Mouse (Mus musculus): Measurements from ENCODE around the gene Rdh16f1. TPM values are rescaled to one million over a fixed set of nuclear protein-coding genes. Genes with fewer than 3 reads are reported as not detected.

Rdh16f1 gene
- total and polyA plus RNA-seq, 3 experiments, result not detected

- no peak for DNase-seq (ENCODE audit: extremely low read depth)
- dilution Hi-C loops (cut with MboI; ENCODE audit: extremely low pct_ligation_motif_present, extremely low pct_unique_long_range_greater_than_20kb, low sequenced_read_pairs), result no loop called here
These were observed 23.3 kb upstream of the Rdh16f1 start for GRCm38 (mm10) chr10:127736266-127736665.

GRCm38 (mm10) chr10:127736916-127737315, 22.7 kb upstream of the Rdh16f1 start:
- peaks cover 7 to 8% of the 10 kb centered on the region in 2 experiments for H3K36me3 ChIP-seq (replicated peaks in 1 of 2; ENCODE audit: control insufficient read depth in 1 of 2, insufficient read depth in 1 of 2, low read length in 1 of 2)
- no peak overlapping the region for H3K4me3 ChIP-seq (replicated peaks in 1 of 3; ENCODE audit: low read depth in 2 of 3, low read length in 2 of 3, poor library complexity in 1 of 3)
- no peak for TF ChIP-seq MAZ (IDR thresholded peaks at IDR 0.05; ENCODE audit: low read depth, low read length)
- TF ChIP-seq RAD21 (IDR thresholded peaks at IDR 0.05; ENCODE audit: low read depth, low read length), result no peak
- no peak for TF ChIP-seq PAX5 (IDR thresholded peaks at IDR 0.05; ENCODE audit: low read length)
- no peak for TF ChIP-seq ZC3H11A (IDR thresholded peaks at IDR 0.05; ENCODE audit: low read depth, low read length)
- TF ChIP-seq KAT2A (IDR thresholded peaks at IDR 0.05; ENCODE audit: insufficient replicate concordance, low read length), result no peak
- dilution Hi-C loops (cut with MboI; ENCODE audit: extremely low pct_ligation_motif_present, extremely low pct_unique_long_range_greater_than_20kb, low sequenced_read_pairs) (no loop called here), in situ Hi-C loops (cut with MboI; ENCODE audit: low pct_ligation_motif_present, low pct_unique_long_range_greater_than_20kb, low sequenced_read_pairs) (loop anchor here (10.0 to 25.0 kb wide), 3 partner anchors 62 to 200 kb away; no protein-coding TSS in a partner anchor)
- no peak overlapping the region for H3K27ac ChIP-seq (ENCODE audit: insufficient read depth, low read depth)
- peaks cover 16% of the 10 kb centered on the region for H3K27me3 ChIP-seq (replicated peaks)
- no peak overlapping the region for H3K9ac ChIP-seq (ENCODE audit: insufficient read depth, low read depth)
- H3K79me2 ChIP-seq (replicated peaks; ENCODE audit: control insufficient read depth, extremely low read depth, insufficient read depth, poor library complexity, severe bottlenecking), result peaks cover 5% of the 10 kb centered on the region; the same call in 1 of the 2 replicates
- no peaks in the 10 kb centered on the region for H3K9me3 ChIP-seq (replicated peaks; ENCODE audit: low read length)
- H3K4me2 ChIP-seq (ENCODE audit: insufficient read depth, low read depth, poor library complexity, severe bottlenecking), result no peak overlapping the region
- DNase-seq (ENCODE audit: extremely low read depth), result no peak
- peaks cover 5 to 20% of the 10 kb centered on the region in 2 experiments; a peak in 2 of 4 replicates for H3K4me1 ChIP-seq (ENCODE audit: control insufficient read depth in 1 of 2, insufficient read depth in 2 of 2)

More at GRCm38 (mm10) chr10:127736266-127736665, 23.3 kb upstream of the Rdh16f1 start:
- H3K36me3 ChIP-seq (replicated peaks in 1 of 2; ENCODE audit: control insufficient read depth in 1 of 2, insufficient read depth in 1 of 2, low read length in 1 of 2), result peaks cover under 1 to 1% of the 10 kb centered on the region in 2 experiments
- H3K4me2 ChIP-seq (ENCODE audit: insufficient read depth, low read depth, poor library complexity, severe bottlenecking), result no peak overlapping the region
- in situ Hi-C loops (cut with MboI; ENCODE audit: low pct_ligation_motif_present, low pct_unique_long_range_greater_than_20kb, low sequenced_read_pairs), result loop anchor here (10.0 to 25.0 kb wide), 3 partner anchors 61 to 201 kb away; no protein-coding TSS in a partner anchor
- no peak overlapping the region for H3K9ac ChIP-seq (ENCODE audit: insufficient read depth, low read depth)
- peaks cover 16% of the 10 kb centered on the region for H3K27me3 ChIP-seq (replicated peaks)
- H3K79me2 ChIP-seq (replicated peaks; ENCODE audit: control insufficient read depth, extremely low read depth, insufficient read depth, poor library complexity, severe bottlenecking), result peaks cover 5% of the 10 kb centered on the region; the same call in 1 of the 2 replicates
- H3K9me3 ChIP-seq (replicated peaks; ENCODE audit: low read length), result no peaks in the 10 kb centered on the region
- H3K4me1 ChIP-seq (ENCODE audit: control insufficient read depth in 1 of 2, insufficient read depth in 2 of 2), result peaks cover 8 to 26% of the 10 kb centered on the region in 2 experiments; a peak in 3 of 4 replicates
- no peak overlapping the region for H3K27ac ChIP-seq (ENCODE audit: insufficient read depth, low read depth)
- no peak overlapping the region for H3K4me3 ChIP-seq (replicated peaks in 1 of 3; ENCODE audit: low read depth in 2 of 3, low read length in 2 of 3, poor library complexity in 1 of 3)
- no peak for TF ChIP-seq BHLHE40 (IDR thresholded peaks at IDR 0.05; ENCODE audit: low read depth, low read length)
- no peak for TF ChIP-seq USF2 (conservative IDR thresholded peaks at IDR 0.05; ENCODE audit: low read depth, low read length)
- TF ChIP-seq JUND (conservative IDR thresholded peaks at IDR 0.05; ENCODE audit: low read depth, low read length), result no peak
- TF ChIP-seq MYC (IDR thresholded peaks at IDR 0.05; ENCODE audit: low read depth, low read length), result no peak
- TF ChIP-seq SIN3A (IDR thresholded peaks at IDR 0.05; ENCODE audit: low read length), result no peak
- TF ChIP-seq UBTF (IDR thresholded peaks at IDR 0.05; ENCODE audit: low read depth, low read length), result no peak
- TF ChIP-seq MAZ (IDR thresholded peaks at IDR 0.05; ENCODE audit: low read depth, low read length), result no peak
- TF ChIP-seq ETS1 (conservative IDR thresholded peaks at IDR 0.05; ENCODE audit: low read depth, low read length), result no peak
- TF ChIP-seq ZKSCAN1 (IDR thresholded peaks at IDR 0.05; ENCODE audit: borderline replicate concordance, low read depth, low read length), result no peak
- no peak for TF ChIP-seq NELFE (IDR thresholded peaks at IDR 0.05; ENCODE audit: low read depth, low read length)
- TF ChIP-seq RCOR1 (conservative IDR thresholded peaks at IDR 0.05; ENCODE audit: low read depth, low read length), result no peak
- no peak for TF ChIP-seq ZC3H11A (IDR thresholded peaks at IDR 0.05; ENCODE audit: low read depth, low read length)
- no peak for TF ChIP-seq KAT2A (IDR thresholded peaks at IDR 0.05; ENCODE audit: insufficient replicate concordance, low read length)
- no peak for TF ChIP-seq MXI1 (IDR thresholded peaks at IDR 0.05; ENCODE audit: low read depth, low read length)
- no peak for TF ChIP-seq EP300 (IDR thresholded peaks at IDR 0.05; ENCODE audit: low read length)
- TF ChIP-seq TCF12 (IDR thresholded peaks at IDR 0.05; ENCODE audit: low read depth, low read length), result no peak

Data from CH12.LX (cell line).